Mouse (Mus musculus) mouse trophoblast stem cell (cell line): Measurements from ENCODE around the gene Nudt1.

Experiments used
- in situ Hi-C, 2 experiments: fragments of 300-500 bp; cut with MseI, MboI; formaldehyde crosslinking; loops; 2 replicates in 1 of 2; 3 replicates in 1 of 2; pipeline ENCODE4 v1.15.1; 2025

Gene Nudt1

DNA sequence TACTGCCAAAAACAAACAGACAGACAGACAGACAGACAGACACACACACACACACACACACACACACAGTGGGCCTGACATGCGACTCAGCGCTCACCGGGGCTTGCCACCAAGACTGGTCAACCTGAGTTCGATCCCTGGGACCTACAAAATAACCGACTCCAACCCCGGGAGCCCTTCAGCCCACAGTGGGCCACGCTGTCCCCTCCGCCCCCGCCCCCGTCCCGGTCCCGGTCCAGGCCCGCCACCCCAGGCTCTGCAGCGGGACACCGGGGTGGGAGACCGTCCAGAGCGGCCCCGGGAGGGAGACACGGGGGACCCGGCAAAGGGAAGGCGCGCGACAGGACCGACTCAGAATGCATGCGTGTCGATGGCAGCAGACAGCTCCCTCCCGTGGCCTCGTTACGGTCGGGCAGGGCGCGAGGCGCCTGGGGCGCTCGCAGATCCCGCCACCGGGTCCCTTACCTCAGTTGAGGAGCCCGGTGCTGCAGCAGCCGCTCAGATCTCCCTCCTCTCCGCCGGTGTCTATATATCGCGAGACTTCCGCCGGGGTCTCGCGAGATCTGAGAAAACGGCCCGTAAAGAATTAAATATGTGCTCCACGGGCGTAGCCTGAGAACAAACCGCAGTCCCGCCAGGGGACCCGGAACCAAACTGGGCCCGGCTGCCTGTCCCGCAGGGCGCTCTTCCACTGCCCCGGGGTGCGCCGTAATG lies at the start of gene Nudt1, which contains the start of gene Mad1l1:
Gene Nudt1 (plus strand): TSS at position 615 of the 714 bp plus-strand sequence.
Gene Mad1l1 (minus strand): TSS at position 511 of the 714 bp plus-strand sequence.
- in situ Hi-C loops, result no loop called here

DNA sequence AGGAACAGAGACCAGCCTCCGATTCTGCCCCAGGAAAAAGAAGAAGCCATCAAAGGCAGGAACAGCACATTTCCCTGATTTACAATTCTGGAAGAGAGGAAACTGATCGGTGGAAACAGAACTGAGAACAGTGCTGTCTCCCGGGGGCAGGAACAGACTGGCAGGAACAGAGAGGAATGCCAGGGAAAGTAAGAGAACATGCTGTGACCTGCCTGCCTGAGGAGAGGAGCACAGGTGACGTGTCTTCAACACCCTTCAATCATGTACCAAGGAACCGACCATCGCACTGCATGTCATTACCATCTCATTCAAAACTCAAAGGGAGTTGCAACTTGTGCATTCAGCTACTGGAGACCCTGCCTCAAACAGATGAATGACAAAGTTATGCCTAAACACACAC lies 44.7 kb upstream of the Nudt1 start:
- in situ Hi-C loops, result no loop called here

- in situ Hi-C loops, result no loop called here
Measured at GRCm38 (mm10) chr5:140280205-140280604, 41.3 kb upstream of the Nudt1 start.

DNA sequence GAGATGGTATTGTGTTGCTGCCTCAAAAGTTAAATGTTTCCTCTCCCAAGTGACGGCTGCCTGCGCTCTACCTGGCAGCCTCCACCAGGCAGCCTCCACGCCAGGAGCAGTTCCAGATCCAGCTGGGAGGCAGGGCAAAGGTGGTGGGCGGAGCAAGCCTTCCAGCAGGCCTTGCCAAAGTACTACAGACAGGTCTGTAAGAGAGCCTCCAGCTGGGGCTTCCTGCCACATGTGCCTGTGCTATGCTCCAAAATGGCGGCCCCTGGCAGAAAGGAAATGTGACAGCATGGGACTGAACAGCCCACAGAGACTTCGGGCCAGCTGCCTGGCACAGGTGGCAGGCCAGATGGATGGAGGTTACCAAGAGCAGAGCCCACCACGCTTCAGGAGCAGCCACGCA lies 39.1 kb upstream of the Nudt1 start:
- in situ Hi-C loops, result no loop called here

DNA sequence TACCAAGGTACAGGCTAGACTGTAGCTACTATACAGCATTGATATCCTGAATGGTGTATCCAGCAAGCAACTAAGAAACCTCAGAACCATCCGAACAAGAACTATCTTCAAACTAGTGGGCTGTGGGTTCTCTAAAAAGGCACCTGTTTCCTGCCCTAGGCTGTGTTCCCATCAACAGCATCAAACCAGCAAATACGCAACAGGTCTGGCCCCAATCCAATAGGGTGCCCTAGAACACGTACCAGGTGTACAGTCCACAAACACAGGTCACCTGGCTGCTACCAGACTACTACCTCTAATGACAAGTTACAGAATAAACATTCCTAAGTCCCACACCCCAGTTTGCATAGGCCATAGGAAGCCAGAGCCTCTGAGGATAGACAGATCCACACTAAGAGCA lies 38.6 kb upstream of the Nudt1 start:
- in situ Hi-C loops, result no loop called here

DNA sequence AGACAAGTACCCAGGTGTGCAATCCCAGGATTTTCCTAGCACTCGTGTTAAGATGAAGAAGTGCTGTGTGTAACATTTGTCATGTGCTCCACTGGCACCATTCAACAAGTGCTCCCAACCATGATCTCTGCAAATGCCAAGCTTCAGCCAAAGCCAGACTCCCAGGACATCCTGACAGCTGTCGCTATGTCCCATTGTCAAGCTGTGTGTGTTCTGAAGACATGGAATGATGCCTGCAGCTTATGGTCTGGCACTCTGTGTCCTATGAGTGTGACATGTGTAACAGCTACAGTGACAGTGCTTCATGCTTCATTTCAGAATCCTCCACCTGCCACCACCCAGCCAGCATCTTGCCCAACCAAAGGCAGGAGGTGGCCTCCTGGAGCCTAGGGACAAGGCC lies 37.4 kb upstream of the Nudt1 start:
- in situ Hi-C loops, result no loop called here

DNA sequence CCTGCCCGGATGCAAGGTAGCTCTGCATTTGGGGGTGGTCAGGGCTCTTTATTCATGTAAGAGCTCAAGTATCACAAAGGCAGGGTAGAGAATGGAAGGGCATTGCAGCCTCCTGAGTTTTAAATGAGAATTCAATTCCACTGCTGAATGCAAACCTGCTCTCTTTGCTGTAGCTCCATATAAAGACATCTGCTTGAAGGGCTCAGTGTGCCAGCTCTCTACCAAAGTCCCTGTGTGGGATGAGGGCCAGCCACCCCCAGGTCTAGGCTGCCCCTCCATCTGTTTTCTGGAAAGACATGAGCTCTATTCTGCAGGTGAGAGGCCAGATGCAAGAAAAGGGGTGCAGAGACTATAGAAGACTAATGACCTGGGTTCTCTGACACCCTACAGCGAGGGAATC lies 36.7 kb upstream of the Nudt1 start:
- in situ Hi-C loops, result no loop called here

GRCm38 (mm10) chr5:140288287-140288686 lies 33.2 kb upstream of the Nudt1 start:
- in situ Hi-C loops, result no loop called here

DNA sequence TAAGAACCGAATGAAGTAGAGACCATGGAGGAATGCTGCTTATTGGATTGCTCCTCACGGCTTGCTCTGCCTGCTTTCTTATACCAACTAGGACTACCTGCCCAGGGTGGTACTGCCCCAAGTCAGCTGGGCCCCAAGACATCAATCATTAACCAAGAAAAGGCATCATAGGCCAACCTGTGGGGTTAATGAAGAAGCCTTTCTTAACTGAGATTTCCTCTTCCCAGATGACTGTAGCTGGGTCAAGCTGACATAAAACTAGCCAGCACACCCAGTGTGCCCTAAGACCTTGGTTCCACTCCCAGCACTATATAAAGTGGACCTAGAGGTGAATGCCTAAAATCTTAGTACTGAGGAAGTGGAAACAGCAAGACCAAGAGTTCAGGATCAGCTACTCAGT lies 32.3 kb upstream of the Nudt1 start:
- in situ Hi-C loops, result no loop called here

- in situ Hi-C loops, result no loop called here
Measured at GRCm38 (mm10) chr5:140292152-140292551, 29.3 kb upstream of the Nudt1 start.

GRCm38 (mm10) chr5:140298291-140298690 lies 23.2 kb upstream of the Nudt1 start:
- in situ Hi-C loops, result no loop called here

- in situ Hi-C loops, result no loop called here
Measured at GRCm38 (mm10) chr5:140306016-140306415, 15.4 kb upstream of the Nudt1 start.

DNA sequence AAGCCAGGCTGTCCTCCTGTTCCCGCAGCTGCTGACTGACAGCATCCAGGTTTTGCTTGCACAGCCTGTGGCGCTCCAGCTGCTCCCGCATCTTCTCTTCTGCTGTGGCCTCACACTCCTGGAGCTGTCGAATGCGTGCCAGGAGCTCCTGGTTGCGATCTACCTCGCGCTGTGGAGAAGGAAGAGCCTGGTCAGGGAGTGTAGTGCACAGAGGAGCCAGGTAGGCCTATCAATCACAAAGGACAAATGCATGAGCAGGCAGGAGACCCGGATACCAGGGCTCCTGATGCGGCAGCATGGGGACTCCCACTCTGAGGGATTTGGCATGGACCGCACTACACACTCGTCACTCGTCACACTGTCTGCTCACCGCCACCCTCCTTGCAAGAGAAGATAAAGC lies 13.9 kb upstream of the Nudt1 start:
- in situ Hi-C loops, result no loop called here

- in situ Hi-C loops, result no loop called here
Measured at GRCm38 (mm10) chr5:140316716-140317115, 4.7 kb upstream of the Nudt1 start.

DNA sequence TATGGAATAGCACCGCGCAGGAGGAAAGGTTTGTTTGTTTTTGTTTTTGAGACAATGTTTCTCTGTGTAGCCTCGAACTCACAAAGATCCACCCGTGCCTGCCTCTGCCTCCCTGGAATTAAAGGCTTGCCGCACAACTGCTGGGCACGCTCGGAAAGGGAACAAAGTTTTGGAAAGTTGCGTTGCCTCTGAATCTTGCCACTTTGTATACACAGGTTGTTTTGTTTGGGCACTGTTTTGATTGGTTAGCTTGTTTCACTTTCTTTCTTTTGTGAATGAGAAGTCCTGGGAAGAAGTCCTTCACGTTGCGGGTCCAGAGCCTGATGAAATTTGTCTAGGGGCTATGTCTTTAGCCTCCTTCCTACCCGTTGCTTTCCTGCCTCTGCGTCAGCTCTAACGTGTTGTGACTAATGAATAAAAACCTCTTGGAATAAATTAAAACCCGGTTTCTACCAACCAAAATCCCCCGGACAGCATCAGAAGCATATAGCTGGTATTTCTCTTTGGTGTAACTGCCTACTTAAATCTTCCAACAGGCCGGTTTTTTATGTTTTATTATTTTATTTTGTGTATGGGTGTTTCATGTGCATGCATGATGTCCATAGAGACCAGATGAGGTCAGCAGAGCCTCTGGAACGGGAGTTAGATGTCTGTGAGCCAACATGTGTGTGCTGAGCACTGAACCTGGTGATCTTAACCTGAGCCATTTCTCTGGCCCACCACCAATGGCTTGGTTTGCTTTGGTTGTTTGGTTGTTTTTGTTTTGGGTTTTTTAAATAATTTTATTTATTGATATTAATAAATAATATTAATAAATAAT lies 510 bp downstream of the Nudt1 start:
- in situ Hi-C loops, result no loop called here

GRCm38 (mm10) chr5:140324058-140324457 lies 2.6 kb downstream of the Nudt1 start:
- in situ Hi-C loops, result no loop called here

GRCm38 (mm10) chr5:140331615-140332512 lies 10.4 kb downstream of the Nudt1 start, which contains the start of gene Mrm2:
Mrm2 (minus strand) TSS chr5:140331898.
- in situ Hi-C loops, result no loop called here

- in situ Hi-C loops, result no loop called here
Measured at GRCm38 (mm10) chr5:140332519-140332918, 11.1 kb downstream of the Nudt1 start.

- in situ Hi-C loops, result no loop called here
Measured at GRCm38 (mm10) chr5:140333631-140334030, 12.2 kb downstream of the Nudt1 start.

- in situ Hi-C loops, result no loop called here
Measured at GRCm38 (mm10) chr5:140336680-140337079, 15.2 kb downstream of the Nudt1 start.

GRCm38 (mm10) chr5:140338779-140339178 lies 17.3 kb downstream of the Nudt1 start:
- in situ Hi-C loops, result no loop called here

- in situ Hi-C loops, result no loop called here
Measured at GRCm38 (mm10) chr5:140339836-140340235, 18.4 kb downstream of the Nudt1 start.
